Mouse (Mus musculus) CD4-positive, CD25-positive, alpha-beta regulatory T cell, adult 4 months (primary cell): ENCODE data around the gene Scrn3. TPM values are rescaled to one million over a fixed set of nuclear protein-coding genes. Genes with fewer than 3 reads are reported as not detected.

Experiments
- ATAC-seq: one replicate; pipeline ENCODE4 v1.8.0; 2017
- polyA plus RNA-seq, 2 experiments: library from polyadenylated mRNA; unstranded; fragments of 100-300 nt; shearing (Covaris generic); gene quantifications; one replicate each; pipeline ENCODE4 v1.2.1; 2017

Gene Scrn3
- polyA plus RNA-seq, 2 experiments from 2014 or later = 11.4 to 11.5 TPM

- no peak for ATAC-seq
Observed at GRCm38 (mm10) chr2:73319218-73319617, 6.8 kb downstream of the Scrn3 start.

GRCm38 (mm10) chr2:73322991-73323390, 10.6 kb downstream of the Scrn3 start:
- ATAC-seq = no peak

- no peak for ATAC-seq
Observed at GRCm38 (mm10) chr2:73325871-73326270, 13.5 kb downstream of the Scrn3 start.

- ATAC-seq = no peak
Observed at GRCm38 (mm10) chr2:73335949-73336348, 23.5 kb downstream of the Scrn3 start.

GRCm38 (mm10) chr2:73338415-73338814, 26.0 kb downstream of the Scrn3 start:
- no peak for ATAC-seq

GRCm38 (mm10) chr2:73343701-73344100, 31.3 kb downstream of the Scrn3 start:
- ATAC-seq = no peak

- ATAC-seq = no peak
Observed at GRCm38 (mm10) chr2:73345204-73345603, 32.8 kb downstream of the Scrn3 start.

- ATAC-seq = peak; percentile 69
Observed at GRCm38 (mm10) chr2:73346345-73347086, 34.1 kb downstream of the Scrn3 start.

- ATAC-seq = no peak
Observed at GRCm38 (mm10) chr2:73347136-73347535, 34.7 kb downstream of the Scrn3 start.

- ATAC-seq = no peak
Observed at GRCm38 (mm10) chr2:73347766-73348165, 35.4 kb downstream of the Scrn3 start.

GRCm38 (mm10) chr2:73348221-73348620, 35.8 kb downstream of the Scrn3 start:
- ATAC-seq = peak; percentile 63

GRCm38 (mm10) chr2:73351496-73351895, 39.1 kb downstream of the Scrn3 start:
- ATAC-seq = no peak

- ATAC-seq = no peak
Observed at GRCm38 (mm10) chr2:73351927-73352374, 39.5 kb downstream of the Scrn3 start.

GRCm38 (mm10) chr2:73357004-73357403, 44.6 kb downstream of the Scrn3 start:
- ATAC-seq = no peak

GRCm38 (mm10) chr2:73359941-73360340, 47.5 kb downstream of the Scrn3 start:
- no peak for ATAC-seq

- no peak for ATAC-seq
Observed at GRCm38 (mm10) chr2:73360536-73360935, 48.1 kb downstream of the Scrn3 start.

- no peak for ATAC-seq
Observed at GRCm38 (mm10) chr2:73363448-73363847, 51.0 kb downstream of the Scrn3 start.

- no peak for ATAC-seq
Observed at GRCm38 (mm10) chr2:73371530-73372335, 59.3 kb downstream of the Scrn3 start.

- no peak for ATAC-seq
Observed at GRCm38 (mm10) chr2:73378326-73378725, 65.9 kb downstream of the Scrn3 start.

GRCm38 (mm10) chr2:73379656-73380055, 67.3 kb downstream of the Scrn3 start:
- no peak for ATAC-seq

GRCm38 (mm10) chr2:73380298-73380975, 68.0 kb downstream of the Scrn3 start:
- no peak for ATAC-seq

- no peak for ATAC-seq
Observed at GRCm38 (mm10) chr2:73385172-73385571, 72.8 kb downstream of the Scrn3 start.

GRCm38 (mm10) chr2:73385641-73386355, 73.4 kb downstream of the Scrn3 start:
- ATAC-seq = no peak
